Mouse (Mus musculus) urinary bladder, postnatal 25 days (tissue): ENCODE measurements around the gene Cdk5rap3.

Source experiments
- DNase-seq: peaks from one replicate; pipeline ENCODE4 v3.0.0; 2022; ENCODE audit warnings: low spot score

The Cdk5rap3 gene

DNA sequence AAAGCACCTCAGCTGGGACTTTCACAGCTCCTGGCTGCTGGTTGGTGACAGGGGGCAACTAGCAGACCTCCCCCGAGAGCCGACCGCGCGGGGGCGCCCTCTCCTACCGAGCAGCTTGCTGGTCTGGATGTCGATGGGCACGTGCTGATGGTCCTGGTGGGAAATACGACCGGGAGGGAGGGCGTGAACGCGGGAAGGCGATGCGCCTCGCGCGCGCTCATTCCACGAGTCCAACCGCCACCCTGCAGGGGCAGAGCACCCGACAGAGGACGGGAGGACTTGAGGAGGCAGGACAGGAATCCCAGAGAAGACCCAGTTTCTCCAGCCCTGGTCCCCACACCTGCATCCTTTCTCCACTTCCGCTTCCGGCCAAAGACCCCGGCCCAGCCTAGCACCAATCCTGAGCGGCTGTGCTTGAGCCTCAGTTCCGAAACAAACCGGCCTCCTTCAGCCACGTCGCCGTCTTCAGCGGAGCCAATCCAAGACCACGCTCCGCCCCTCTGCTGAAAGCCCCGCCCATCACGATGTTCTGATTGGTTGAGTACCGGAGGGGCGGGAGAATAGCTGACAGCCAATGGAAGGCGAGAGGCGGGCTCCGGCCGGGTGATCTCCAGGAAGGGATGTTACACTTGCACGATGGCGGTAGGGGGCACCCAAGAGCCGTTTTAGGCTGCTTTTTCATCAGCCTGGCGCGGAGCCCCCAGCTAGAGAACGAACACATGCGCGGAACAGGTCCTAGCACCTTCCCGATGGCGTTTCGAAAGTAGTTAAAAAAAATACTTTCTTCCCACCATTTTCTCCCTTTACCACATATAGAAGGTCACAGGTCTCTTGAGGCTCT, at the start of gene Cdk5rap3:
Gene Cdk5rap3 (minus strand): TSS at position 453 of the 841 bp plus-strand sequence.
- DNase-seq, result peak; percentile 97

DNA sequence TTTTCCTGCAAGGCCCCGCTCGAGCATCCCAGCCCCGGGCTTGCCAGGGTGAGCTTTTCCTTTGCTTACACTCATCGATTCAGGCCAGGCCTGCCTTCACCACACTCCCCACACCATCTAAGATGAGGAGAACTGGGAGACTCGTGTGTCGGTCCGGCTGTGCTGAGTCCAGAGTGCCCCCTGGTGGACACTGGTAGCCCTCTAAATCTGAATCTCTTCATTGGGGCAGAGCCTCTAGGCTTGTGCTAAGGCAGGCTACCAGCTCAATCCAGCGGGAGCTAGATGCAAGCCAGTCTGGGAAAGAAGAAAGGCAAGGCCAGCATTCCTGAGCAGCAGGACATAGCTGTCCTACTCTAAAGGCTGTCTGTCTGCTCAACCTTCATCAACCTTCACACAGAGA, 47.3 kb upstream of the Cdk5rap3 start:
- DNase-seq, result peak; percentile 89

DNA sequence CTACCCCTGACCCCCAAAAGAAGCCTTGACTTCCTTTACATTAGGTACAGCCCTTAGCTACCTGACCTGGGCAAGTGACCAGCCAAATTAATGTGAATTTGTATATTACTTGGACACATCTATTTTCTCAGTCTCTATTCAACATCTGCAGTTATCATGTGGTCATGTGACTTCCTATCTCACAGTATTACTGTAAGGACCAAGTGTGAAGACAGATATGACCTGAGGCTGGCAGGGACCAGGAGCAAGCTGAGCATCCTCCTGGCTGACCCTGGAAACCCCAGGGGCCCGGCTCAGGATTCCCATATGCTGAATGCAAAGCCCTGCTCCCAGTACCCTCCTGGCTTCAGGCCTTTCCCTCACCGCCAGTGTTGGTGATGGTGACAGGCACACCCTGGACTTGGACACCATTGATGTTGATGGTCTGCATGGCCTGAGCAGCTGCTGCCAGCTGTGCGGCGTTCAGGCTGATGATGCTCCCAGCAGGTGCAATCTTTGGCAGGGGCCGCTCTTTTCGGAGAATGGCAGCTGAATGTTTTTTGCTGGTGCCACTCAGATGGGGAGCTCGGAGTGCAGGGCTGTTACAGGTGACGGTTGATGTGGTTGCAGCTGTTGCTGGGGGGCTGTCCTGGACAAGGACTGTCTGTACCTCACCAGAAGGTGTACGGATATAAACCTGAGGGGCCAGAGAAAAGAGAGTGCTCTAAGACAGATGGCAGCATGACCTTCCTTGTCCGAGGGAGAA, 40.9 kb upstream of the Cdk5rap3 start:
- DNase-seq, result no peak

DNA sequence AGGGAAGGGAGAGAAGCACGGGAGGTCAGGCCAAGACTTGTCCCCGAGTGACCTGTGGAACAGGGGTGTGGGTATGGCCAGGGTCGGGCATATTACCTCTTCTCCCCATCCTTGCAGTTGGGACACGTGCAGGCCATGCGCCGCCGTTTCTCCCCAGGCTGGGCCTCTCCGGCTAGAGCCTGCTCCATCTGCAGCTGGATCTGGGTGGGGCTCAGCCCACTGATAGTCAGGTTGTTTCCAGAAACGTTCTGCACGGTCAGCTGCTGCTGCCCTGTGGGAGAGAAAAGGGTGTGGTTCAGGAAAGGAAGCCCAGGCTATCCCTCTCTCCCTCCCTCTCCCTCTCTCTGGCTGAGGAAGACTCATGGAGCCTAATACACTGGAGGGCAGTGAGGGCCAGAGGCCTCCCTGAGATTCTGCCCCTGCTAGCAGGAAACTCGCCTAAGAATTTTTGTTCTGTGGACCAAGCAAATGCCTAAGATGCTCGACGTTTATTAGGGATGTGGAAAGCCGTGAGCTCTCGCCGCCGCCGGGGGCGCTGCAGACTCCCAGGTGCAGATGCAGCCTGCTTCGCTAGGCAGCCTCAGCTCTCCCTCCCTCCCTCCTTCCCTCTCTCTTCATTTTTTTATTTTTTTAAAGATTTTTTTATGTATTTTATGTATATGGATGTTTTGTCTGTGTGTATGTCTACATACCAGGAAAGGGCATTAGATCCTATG, 39.9 kb upstream of the Cdk5rap3 start:
- no peak for DNase-seq

DNA sequence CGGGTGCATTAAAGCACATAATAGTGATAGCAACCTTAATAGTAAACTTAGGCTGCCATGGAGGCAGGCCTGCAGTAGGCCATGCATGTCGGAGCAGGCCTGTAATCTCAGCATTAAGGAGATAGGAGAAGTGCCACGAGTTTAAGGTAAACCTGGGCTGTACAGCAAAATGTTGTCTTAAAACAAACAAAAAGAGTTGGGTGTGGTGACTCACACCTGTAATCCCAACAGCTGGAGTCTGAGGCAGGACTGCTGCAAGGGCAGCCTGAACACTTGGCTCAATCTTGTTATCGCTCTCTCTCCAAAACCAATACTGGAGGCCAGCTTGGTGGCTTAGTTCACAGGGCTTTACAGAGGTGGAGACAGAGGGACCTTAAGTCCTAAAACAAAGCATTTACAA, 38.8 kb upstream of the Cdk5rap3 start:
- DNase-seq, result no peak

DNA sequence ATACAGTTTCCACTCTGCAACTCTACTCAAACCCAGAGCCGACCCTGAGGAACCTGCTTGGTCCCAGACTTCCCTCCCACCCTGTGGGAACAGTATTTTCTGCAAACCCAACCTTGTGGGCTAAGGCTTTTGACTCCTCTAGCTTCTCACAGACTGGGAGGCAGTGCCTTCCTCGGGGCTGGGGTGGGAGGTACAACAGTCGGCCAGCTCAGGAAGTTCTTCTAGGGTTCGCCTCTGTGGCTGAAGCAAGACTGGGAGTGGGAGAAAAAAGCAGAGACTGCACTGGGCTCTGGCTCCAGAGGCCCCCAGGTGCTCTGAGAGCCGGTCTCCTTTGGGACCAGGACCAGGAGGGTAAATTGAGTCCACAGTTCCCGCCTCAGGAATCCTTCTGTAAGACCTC, 36.6 kb upstream of the Cdk5rap3 start:
- no peak for DNase-seq

DNA sequence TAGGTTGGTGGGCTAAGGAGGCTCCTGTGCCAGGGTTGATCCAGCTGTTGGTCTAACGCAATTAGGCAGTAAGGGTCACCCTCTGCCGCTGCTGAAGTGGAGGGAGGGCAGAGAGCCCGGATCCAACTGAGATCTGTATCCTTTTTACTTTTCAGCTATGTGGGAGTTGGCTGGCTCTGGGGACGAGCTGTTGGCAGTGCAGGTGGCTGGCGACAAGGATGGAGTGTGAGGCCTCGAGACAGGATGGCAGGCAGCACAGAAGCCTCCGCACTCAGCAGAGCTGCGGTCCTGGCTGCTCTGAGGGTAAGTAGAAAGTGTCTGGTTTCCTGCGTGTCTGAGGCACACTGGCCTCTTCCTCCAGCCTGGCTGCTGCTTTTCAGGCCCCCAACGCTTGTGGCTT, 36.1 kb upstream of the Cdk5rap3 start:
- no peak for DNase-seq

DNA sequence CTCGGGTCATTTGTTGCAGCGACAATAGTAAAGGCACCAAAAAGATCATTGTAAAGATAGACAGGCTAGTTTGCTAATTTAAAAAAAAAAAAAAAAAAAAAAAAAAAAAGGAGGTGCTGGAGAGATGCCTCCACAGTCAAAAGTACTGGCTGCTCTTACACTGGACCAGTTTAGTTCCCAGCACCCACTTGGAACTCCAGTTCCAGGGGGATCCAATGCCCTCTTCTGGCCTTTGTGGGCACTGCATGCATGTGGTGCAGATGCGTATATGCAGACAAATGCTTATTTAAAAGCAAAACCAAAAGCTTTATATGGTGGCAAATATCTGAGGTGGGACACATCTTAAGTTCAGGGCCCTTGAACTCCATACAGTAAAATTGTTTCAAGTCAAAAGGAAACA, 34.5 kb upstream of the Cdk5rap3 start:
- no peak for DNase-seq

DNA sequence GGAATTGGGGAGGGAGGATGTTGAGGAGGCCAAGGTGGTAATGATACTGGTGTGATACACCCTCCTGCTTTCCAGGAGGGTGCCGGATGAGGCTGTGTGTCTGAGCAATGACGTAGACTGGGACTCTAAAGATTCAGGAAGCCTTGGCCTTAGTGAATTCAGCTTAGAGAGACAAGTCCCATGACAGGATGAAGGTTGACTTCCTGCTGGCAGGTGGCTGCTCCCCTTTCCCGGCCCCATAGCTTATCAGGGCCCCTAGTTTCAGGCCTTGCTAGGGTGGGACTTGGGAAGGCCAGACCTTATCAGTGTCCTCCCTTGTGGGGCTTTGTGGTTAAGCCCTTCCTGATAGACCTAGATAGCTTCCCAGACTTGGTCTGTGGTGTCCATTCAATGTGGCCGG, 31.6 kb upstream of the Cdk5rap3 start:
- no peak for DNase-seq

DNA sequence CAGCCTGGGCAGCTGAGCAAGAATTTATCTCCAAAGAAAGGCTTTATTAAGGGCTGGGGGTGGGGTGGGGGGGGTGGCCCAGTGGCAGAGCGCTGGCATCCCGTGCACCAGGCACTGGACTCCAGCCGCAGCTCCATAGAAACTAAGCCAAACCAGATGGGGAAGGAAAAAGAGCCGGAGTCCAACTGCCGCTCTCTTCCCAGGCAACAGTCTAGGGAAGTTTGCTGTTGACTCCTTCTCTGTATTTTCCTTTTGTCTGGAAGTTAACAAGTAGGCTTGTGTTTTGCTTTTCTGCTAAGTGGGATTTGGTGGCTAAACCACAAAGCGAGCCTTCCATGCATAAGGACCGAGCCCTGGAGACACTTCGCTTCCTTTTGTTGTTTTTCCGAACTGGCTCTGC, 30.2 kb upstream of the Cdk5rap3 start:
- no peak for DNase-seq

DNA sequence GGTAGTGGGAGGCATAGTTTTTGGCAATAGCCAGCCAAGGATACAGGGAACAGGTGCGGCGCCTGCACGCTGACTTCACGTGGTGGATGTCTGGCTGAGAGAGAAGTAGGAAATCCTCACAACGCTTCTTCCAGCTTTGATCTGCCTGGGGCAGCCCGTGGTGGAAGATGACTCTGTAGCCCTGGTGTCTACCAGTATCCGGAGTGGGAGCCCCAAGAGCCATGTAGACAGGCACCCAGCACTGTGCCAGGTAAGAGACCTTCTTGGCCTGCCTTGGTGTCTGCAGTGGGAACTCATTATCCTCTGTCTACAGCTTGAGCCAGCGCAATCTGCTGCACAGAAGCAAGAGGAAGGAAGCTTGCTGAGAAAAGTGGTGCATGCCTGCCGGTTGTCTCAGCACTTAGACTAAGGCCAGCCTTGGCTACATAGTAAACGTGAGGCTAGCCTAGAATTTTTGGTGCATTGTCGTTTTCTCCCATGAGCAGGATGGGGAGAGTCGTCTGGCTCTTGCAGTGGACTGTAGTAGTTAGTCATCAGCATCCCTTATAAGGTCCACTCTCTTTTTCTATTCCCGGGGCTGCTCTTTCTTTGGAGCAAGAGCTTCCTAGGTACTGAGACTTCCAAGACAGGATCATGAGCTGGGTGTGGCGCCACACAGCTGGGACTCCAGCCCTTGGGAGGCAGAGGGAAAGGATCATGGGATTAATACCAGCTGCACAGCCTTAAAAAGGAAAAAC, 28.7 kb upstream of the Cdk5rap3 start:
- no peak for DNase-seq

DNA sequence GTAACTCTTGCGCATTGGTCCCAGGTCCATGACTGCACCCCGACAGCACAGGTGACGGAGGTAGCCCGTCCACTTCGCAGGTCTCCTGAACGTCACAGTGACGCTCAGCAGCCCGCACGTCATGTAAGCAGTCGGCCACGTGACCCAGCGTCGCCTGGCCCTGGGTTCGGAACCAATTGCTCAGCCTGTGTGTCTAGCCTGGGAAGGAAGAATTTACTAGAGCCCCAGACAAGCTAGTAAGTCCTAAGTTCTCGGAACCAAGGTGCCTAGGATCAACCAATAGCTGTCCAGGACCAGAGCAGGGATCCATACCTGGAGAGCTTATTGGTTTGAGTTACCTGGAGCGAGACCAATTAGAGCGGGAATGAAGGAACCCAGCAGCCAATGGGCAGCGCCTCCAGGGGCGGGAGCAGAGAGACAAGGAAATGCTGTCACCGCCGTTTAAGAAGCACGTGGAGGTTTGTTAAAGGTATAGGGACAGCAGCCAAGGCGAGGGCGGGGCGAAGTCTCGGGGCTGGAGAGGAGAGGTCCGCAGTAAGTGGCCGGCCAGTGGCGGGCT, 27.5 kb upstream of the Cdk5rap3 start, which contains the start of gene Pnpo:
Gene Pnpo (minus strand): TSS at position 241 of the 559 bp plus-strand sequence.
- DNase-seq, result peak; percentile 77

DNA sequence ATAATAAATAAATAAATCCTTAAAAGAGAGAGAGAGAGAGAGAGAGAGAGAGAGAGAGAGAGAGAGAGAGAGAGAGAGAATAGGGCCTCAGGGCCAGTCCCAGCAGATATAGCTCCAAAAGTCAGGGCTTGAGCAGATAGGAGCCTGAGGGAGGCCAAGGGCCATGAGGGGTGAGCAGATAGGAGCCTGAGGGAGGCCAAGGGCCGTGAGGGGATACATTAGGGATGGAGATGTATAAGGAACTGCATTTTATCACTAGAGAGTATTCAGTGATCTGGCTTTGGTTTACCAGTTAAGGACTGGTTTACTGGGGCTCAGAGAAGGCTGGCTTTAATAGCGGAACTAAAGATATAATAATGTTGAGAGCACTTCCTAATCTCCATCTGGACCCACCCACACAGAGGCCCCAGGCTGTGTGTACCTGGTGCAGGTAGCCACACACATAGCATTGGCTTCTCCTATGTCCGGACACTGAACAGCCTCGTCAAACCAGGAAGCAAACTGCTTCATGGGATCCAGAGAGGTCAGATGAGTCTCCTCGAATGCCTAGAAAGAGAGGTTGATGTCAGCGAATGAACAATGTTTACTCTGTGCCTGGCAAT, 25.8 kb upstream of the Cdk5rap3 start:
- DNase-seq, result no peak

DNA sequence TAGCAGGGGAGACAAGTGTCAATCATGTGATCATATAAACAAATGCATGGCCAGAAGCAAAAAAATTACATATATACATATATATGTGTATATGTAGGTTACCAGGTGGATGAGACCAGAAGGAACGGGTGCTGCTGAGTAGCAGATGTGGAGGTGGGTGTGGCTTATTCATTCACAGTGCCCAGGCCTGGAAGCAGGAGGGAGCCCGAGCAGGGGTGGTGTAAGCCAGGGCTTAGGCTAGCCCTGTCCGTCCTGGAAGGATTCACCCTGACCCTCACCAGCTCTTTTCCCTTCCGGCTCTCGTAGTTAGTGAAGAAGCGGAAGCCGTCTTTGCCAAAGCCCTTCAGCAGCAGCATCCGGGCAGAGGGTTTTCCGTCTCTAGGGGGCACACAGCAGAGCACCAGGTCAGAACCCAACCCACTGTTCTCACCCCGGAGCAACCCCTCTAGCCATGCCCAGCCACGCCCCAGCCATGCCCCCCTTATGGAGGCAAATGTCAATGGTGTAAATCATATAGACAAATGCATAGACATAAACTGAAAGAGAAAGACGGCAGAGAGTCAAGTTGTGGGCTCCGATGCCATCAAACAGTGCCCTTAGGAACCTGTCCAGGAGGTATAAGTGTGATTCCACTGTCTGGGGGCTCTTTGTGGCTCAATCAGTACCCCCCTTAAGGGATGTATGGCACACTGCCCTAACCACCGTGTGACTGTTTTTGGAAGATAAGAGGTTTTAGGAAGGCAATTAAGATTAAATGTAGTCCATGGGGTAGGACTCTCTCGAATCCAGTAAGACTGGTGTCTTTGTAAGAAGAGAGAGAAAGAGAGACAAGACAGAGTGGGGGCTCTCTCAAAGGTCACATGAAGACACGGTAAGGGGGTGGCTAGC, 24.5 kb upstream of the Cdk5rap3 start:
- DNase-seq, result no peak

DNA sequence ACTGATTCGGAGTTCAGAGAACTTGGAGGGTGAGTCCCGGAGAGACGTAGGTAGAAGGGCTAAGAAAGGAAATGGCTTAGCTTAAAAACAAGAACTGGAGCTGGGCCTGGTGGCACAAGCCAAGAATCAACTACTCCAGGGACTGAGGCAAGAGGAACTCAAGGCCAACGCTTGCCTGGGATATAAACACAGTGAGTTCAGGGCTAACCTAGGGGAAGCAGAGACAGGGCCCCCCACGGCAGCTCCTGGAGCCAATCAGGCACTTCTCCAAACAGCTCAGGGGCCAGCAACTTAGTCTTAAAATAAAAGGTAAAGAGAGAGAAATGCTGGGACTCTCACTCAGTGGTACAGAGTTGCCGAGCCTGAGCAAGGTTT, 22.1 kb upstream of the Cdk5rap3 start:
- DNase-seq, result no peak

DNA sequence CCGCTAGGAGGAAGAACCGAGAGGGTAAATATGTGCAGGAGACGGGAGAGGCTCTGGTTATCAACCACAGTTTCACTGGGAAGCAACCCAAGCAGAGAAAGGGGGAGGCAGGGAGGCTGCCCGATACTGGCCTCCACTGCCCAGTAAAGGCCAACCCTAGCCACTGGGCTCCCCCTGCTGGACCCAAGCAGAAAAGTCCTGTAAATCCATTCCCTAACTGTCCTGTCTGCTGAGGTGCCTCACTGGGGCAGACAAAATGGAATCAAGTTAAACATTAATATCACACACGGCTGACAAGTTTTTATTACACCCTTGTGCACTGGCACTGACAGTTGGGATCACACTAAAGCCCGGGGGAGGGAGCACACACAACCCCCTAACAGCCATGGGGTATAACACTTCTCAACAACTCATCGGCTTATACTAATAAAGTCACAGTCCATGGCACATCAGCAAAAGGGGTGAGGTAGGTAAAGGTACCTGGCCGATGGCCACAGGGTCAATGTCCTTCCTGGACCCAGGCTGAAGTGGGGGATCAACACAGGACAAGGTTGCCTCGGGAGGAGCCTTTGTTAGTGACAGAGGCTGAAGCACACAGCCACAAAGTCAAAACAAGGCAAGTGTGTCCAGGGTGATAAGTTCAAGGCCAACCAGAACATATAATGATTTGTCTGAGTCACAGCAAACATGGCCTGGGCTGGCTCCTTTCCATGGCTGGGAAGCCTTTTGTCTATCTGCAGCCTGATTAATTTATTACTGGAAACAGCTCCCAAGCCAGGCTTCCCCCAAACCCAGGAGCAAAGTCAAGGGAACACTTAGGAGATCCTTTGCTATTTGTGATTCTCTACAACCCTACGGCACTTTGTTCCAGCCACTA, 21.5 kb upstream of the Cdk5rap3 start:
- peak; percentile 67 for DNase-seq

DNA sequence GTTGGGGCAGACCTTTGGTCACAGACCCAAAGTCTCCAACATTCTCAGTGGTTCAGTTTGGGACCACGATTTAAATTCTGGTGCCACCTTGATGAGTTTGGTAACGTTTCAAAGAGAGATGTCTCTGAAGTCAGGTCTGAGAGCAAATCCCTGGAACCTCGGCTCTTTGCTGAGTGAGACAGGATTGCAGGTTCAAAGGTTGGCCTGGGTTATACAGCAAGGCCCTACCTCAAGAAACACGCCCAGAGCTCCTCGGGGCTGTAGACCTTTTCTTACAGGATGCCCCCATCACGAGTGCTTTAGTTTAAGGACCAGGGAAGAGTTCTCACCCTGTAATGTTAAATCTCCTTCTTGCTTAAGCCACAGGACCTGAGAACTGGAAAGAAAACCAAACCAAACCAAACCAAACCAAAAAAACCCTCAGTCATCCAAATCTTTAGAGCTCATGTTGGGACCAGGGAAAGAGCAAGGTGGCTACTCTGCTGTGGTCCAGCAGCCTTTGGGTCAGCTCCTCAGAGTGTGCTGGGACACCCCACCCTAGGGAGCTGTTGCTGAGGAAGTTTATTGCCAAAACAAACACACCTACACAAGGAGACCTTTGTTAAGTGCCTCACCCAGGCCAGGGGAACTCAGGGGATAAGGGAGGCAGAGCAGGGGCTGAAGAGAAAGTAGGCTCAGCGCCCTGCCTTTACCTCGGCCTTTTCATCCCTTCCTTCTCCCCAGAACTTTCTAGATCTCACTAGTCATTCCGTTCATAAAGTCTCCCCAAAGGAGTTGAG, 19.8 kb upstream of the Cdk5rap3 start:
- DNase-seq, result no peak

DNA sequence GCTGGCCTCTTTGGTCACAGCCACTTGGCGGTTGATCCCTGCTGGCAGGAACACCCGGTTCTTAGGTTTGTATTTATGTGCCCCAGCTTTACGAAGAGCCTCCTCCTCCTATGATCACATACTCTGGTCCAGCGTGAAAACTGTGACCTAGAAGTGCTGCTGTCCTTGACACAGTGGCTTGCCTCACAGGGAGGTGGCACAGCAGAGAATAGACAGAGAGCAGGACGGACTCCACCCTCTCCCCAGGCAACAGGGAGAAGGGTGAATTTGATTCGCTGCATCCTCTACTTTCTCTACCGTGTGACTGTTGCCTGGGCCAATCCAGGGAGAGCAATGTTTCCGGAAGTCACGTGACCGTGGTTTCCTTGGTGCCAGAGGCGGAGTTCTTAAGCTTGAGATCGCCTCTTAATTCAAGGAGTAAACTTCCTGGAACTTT, 18.6 kb upstream of the Cdk5rap3 start:
- no peak for DNase-seq
